Mouse (Mus musculus) urinary bladder, adult 18-20 months (tissue): ENCODE data around the gene Zfp385c.

ENCODE experiments used
- DNase-seq, 2 experiments: peaks; one replicate each; pipeline ENCODE4 v3.0.0; 2022; ENCODE audit warnings: low spot score in 2 of 2, mixed read lengths in 2 of 2

The Zfp385c gene

GRCm38 (mm10) chr11:100692164-100692616 lies at the start of gene Zfp385c:
Zfp385c (minus strand) TSS chr11:100692455.
- no peak for DNase-seq

GRCm38 (mm10) chr11:100741348-100741747 lies 49.1 kb upstream of the Zfp385c start:
- no peak for DNase-seq

- DNase-seq: no peak
These were observed 46.5 kb upstream of the Zfp385c start for GRCm38 (mm10) chr11:100738749-100739148.

- peak; percentile 95 to 99 for DNase-seq
These were observed 45.9 kb upstream of the Zfp385c start, which contains the start of gene Rab5c for GRCm38 (mm10) chr11:100738066-100738604. Rab5c (minus strand) TSS chr11:100738215.

GRCm38 (mm10) chr11:100737105-100737733 lies 45.0 kb upstream of the Zfp385c start:
- DNase-seq: no peak

- DNase-seq: no peak
These were observed 44.5 kb upstream of the Zfp385c start for GRCm38 (mm10) chr11:100736746-100737080.

- DNase-seq: no peak
These were observed 43.9 kb upstream of the Zfp385c start for GRCm38 (mm10) chr11:100735954-100736745.

GRCm38 (mm10) chr11:100735134-100735865 lies 43.0 kb upstream of the Zfp385c start:
- no peak for DNase-seq

- no peak for DNase-seq
These were observed 38.4 kb upstream of the Zfp385c start for GRCm38 (mm10) chr11:100730477-100731205.

- DNase-seq: no peak
These were observed 37.7 kb upstream of the Zfp385c start for GRCm38 (mm10) chr11:100729976-100730375.

- no peak for DNase-seq
These were observed 36.3 kb upstream of the Zfp385c start for GRCm38 (mm10) chr11:100728601-100729000.

GRCm38 (mm10) chr11:100727201-100727600 lies 34.9 kb upstream of the Zfp385c start:
- DNase-seq: no peak

GRCm38 (mm10) chr11:100724919-100725512 lies 32.8 kb upstream of the Zfp385c start:
- DNase-seq: no peak

GRCm38 (mm10) chr11:100722493-100723028 lies 30.3 kb upstream of the Zfp385c start:
- DNase-seq: no peak

GRCm38 (mm10) chr11:100721776-100722492 lies 29.7 kb upstream of the Zfp385c start:
- no peak for DNase-seq

- no peak for DNase-seq
These were observed 29.0 kb upstream of the Zfp385c start for GRCm38 (mm10) chr11:100721254-100721653.

GRCm38 (mm10) chr11:100720345-100720744 lies 28.1 kb upstream of the Zfp385c start:
- no peak for DNase-seq

- DNase-seq: no peak
These were observed 27.6 kb upstream of the Zfp385c start for GRCm38 (mm10) chr11:100719893-100720292.

- DNase-seq: no peak
These were observed 27.1 kb upstream of the Zfp385c start for GRCm38 (mm10) chr11:100719312-100719711.

GRCm38 (mm10) chr11:100718866-100719265 lies 26.6 kb upstream of the Zfp385c start:
- DNase-seq: no peak
